Mouse (Mus musculus): ENCODE data around the gene Hmga2.

DNA sequence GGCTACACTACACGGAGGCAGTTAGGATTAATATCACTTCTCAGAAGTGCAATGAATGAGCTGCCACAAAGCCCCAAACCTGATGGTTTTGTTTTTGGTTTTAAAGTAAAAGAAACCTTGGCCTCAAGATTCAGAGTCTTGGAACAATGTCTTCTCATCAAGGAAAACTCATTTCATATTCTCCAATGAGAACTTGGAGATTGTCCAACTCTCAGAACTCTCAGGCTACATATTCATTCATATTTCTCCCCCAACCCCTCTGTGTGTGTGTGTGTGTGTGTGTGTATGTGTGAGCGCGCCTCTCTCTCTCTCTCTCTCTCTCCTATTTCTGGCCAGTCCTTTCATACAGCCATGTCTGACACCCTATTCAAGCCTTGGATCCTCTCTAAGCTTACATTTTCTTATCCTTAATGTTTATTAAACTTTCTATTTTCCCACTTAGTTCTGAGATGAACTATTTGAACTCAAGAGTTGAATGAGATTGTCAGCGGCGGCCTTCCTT lies 46.5 kb downstream of the Hmga2 start:
- no peak for TF ChIP-seq FLI1 (IDR thresholded peaks at IDR 0.05; ENCODE audit: low read length)
- no peak for TF ChIP-seq GATA1 (IDR thresholded peaks at IDR 0.05; ENCODE audit: borderline replicate concordance, low read length)
